Mouse (Mus musculus): ENCODE measurements at regions not wholly inside any gene's neighbourhood (a gene's known extent, or its start where the extent isn't known, plus 50 kb on each side); places are given as distances from the start of the nearest gene placed in this dataset.

DNA sequence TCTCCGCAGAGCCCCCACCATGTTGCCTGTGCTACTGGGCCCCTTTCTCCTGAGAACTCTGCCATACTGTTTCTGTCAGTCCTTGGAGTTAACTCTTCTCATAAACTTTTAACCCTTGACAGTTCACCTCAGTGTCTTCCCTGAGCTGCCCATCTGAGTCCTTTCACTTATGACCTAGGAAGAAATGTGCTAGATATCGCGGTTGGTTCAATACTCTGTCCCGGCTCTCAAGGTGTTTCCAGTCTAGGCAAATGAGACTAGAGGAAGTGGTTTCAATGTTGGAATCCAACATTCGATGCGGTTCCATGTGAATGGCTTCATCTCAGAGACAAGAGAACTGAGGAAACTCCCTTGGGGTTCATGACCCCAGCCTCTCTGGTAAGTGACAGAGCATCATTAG, 176.1 kb downstream of the Clic5 start:
- no peak for ATAC-seq (replicated peaks; ENCODE audit: low FRiP score, low TSS enrichment, low read depth)
- H3K27me3 ChIP-seq (replicated peaks; ENCODE audit: control insufficient read depth, insufficient read depth, low read length): no peaks in the 10 kb centered on the region
- no peak overlapping the region for H3K27ac ChIP-seq (ENCODE audit: low read depth)
- no peak overlapping the region for H3K4me3 ChIP-seq (ENCODE audit: low read depth, low read length)
- peaks cover 7% of the 10 kb centered on the region; the same call in 1 of the 2 replicates for H3K4me1 ChIP-seq (replicated peaks; ENCODE audit: control insufficient read depth, insufficient read depth, low read length)
- no peaks in the 10 kb centered on the region for H3K36me3 ChIP-seq (ENCODE audit: control insufficient read depth, insufficient read depth, low read length)
- no peaks in the 10 kb centered on the region for H3K9me3 ChIP-seq (ENCODE audit: control insufficient read depth, low read length)
- 92% methylated on average over 6 of the region's 6 CpGs for WGBS
- H3K9ac ChIP-seq (ENCODE audit: low read length): no peak overlapping the region
- no peak overlapping the region for H3K4me2 ChIP-seq (ENCODE audit: low read length)
- DNase-seq (ENCODE audit: low spot score): no peak

- H3K9ac ChIP-seq (ENCODE audit: low read length): no peak overlapping the region
- DNase-seq (ENCODE audit: low spot score) (no peak), ATAC-seq (replicated peaks; ENCODE audit: low FRiP score, low TSS enrichment, low read depth) (no peak)
- H3K4me1 ChIP-seq (replicated peaks; ENCODE audit: control insufficient read depth, insufficient read depth, low read length): peaks cover 7% of the 10 kb centered on the region; the same call in 1 of the 2 replicates
- H3K27me3 ChIP-seq (replicated peaks; ENCODE audit: control insufficient read depth, insufficient read depth, low read length): no peaks in the 10 kb centered on the region
- WGBS: 41% methylated on average over 8 of the region's 8 CpGs
- H3K4me3 ChIP-seq (ENCODE audit: low read depth, low read length): no peak overlapping the region
- H3K36me3 ChIP-seq (ENCODE audit: control insufficient read depth, insufficient read depth, low read length): no peaks in the 10 kb centered on the region
- H3K4me2 ChIP-seq (ENCODE audit: low read length): no peak overlapping the region
- no peak overlapping the region for H3K27ac ChIP-seq (ENCODE audit: low read depth)
- no peaks in the 10 kb centered on the region for H3K9me3 ChIP-seq (ENCODE audit: control insufficient read depth, low read length)
Measured at GRCm38 (mm10) chr17:44366438-44366837, 178.1 kb downstream of the Clic5 start.

DNA sequence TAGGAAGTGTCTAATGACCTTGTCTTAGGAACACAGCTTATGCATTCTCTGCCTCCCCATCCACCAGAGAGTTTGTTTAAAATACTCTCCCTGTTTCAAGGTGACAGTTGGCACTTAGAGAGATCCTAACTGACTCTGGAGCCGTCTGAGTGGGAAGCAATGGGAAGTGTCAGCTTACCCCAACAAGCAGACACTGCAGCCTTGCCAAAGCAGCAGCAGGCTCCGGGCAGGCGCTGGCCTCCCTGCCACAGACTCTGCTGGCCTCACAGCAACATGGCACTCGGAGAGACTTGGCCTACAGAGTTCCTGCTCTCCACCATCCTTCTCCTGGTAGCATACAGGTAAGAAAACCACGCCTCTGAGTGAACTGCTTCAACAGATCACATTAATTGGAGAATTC, 179.2 kb downstream of the Clic5 start:
- no peak overlapping the region for H3K4me3 ChIP-seq (ENCODE audit: low read depth, low read length)
- no peak overlapping the region for H3K9ac ChIP-seq (ENCODE audit: low read length)
- WGBS: 33% methylated on average over 5 of the region's 5 CpGs
- H3K27ac ChIP-seq (ENCODE audit: low read depth): no peak overlapping the region
- no peaks in the 10 kb centered on the region for H3K36me3 ChIP-seq (ENCODE audit: control insufficient read depth, insufficient read depth, low read length)
- H3K4me2 ChIP-seq (ENCODE audit: low read length): no peak overlapping the region
- no peaks in the 10 kb centered on the region for H3K9me3 ChIP-seq (ENCODE audit: control insufficient read depth, low read length)
- no peak for ATAC-seq (replicated peaks; ENCODE audit: low FRiP score, low TSS enrichment, low read depth)
- DNase-seq (ENCODE audit: low spot score): no peak
- no peaks in the 10 kb centered on the region for H3K27me3 ChIP-seq (replicated peaks; ENCODE audit: control insufficient read depth, insufficient read depth, low read length)
- H3K4me1 ChIP-seq (replicated peaks; ENCODE audit: control insufficient read depth, insufficient read depth, low read length): peaks cover 7% of the 10 kb centered on the region; the same call in 1 of the 2 replicates

GRCm38 (mm10) chr17:44370966-44371465, 182.6 kb downstream of the Clic5 start:
- 80% methylated on average over 3 of the region's 3 CpGs for WGBS
- DNase-seq (ENCODE audit: low spot score) (no peak), ATAC-seq (replicated peaks; ENCODE audit: low FRiP score, low TSS enrichment, low read depth) (no peak)
- H3K4me3 ChIP-seq (ENCODE audit: low read depth, low read length): no peak overlapping the region
- no peak overlapping the region for H3K9ac ChIP-seq (ENCODE audit: low read length)
- no peak overlapping the region for H3K27ac ChIP-seq (ENCODE audit: low read depth)
- no peaks in the 10 kb centered on the region for H3K36me3 ChIP-seq (ENCODE audit: control insufficient read depth, insufficient read depth, low read length)
- peaks cover 7% of the 10 kb centered on the region; the same call in 1 of the 2 replicates for H3K4me1 ChIP-seq (replicated peaks; ENCODE audit: control insufficient read depth, insufficient read depth, low read length)
- no peaks in the 10 kb centered on the region for H3K9me3 ChIP-seq (ENCODE audit: control insufficient read depth, low read length)
- H3K4me2 ChIP-seq (ENCODE audit: low read length): no peak overlapping the region
- no peaks in the 10 kb centered on the region for H3K27me3 ChIP-seq (replicated peaks; ENCODE audit: control insufficient read depth, insufficient read depth, low read length)

GRCm38 (mm10) chr17:44371620-44372019, 183.2 kb downstream of the Clic5 start:
- peaks cover 2% of the 10 kb centered on the region; the same call in 1 of the 2 replicates for H3K4me1 ChIP-seq (replicated peaks; ENCODE audit: control insufficient read depth, insufficient read depth, low read length)
- ATAC-seq (replicated peaks; ENCODE audit: low FRiP score, low TSS enrichment, low read depth) (no peak), DNase-seq (ENCODE audit: low spot score) (no peak)

GRCm38 (mm10) chr17:44373744-44374456, 185.5 kb downstream of the Clic5 start:
- Histone ChIP-seq H3K4me3 (ENCODE audit: low read depth, low read length) (no peak overlapping the region), H3K27me3 (replicated peaks; ENCODE audit: control insufficient read depth, insufficient read depth, low read length) (no peaks in the 10 kb centered on the region), H3K36me3 (ENCODE audit: control insufficient read depth, insufficient read depth, low read length) (no peaks in the 10 kb centered on the region), H3K9me3 (ENCODE audit: control insufficient read depth, low read length) (no peaks in the 10 kb centered on the region), H3K27ac (ENCODE audit: low read depth) (no peak overlapping the region), H3K4me2 (ENCODE audit: low read length) (no peak overlapping the region), H3K4me1 (replicated peaks; ENCODE audit: control insufficient read depth, insufficient read depth, low read length) (no peaks in the 10 kb centered on the region; the same call in 1 of the 2 replicates), H3K9ac (ENCODE audit: low read length) (no peak overlapping the region)
- DNase-seq (ENCODE audit: low spot score) (no peak), ATAC-seq (replicated peaks; ENCODE audit: low FRiP score, low TSS enrichment, low read depth) (no peak)
- WGBS: 59% methylated on average over 8 of the region's 8 CpGs

More at GRCm38 (mm10) chr17:44371620-44372019, 183.2 kb downstream of the Clic5 start:
- H3K4me3 ChIP-seq (ENCODE audit: low read depth, low read length): no peak overlapping the region
- H3K9ac ChIP-seq (ENCODE audit: low read length): no peak overlapping the region
- H3K27me3 ChIP-seq (replicated peaks; ENCODE audit: control insufficient read depth, insufficient read depth, low read length): no peaks in the 10 kb centered on the region
- no peaks in the 10 kb centered on the region for H3K36me3 ChIP-seq (ENCODE audit: control insufficient read depth, insufficient read depth, low read length)
- H3K4me2 ChIP-seq (ENCODE audit: low read length): no peak overlapping the region
- no peak overlapping the region for H3K27ac ChIP-seq (ENCODE audit: low read depth)
- 55% methylated on average over 3 of the region's 3 CpGs for WGBS
- no peaks in the 10 kb centered on the region for H3K9me3 ChIP-seq (ENCODE audit: control insufficient read depth, low read length)

DNA sequence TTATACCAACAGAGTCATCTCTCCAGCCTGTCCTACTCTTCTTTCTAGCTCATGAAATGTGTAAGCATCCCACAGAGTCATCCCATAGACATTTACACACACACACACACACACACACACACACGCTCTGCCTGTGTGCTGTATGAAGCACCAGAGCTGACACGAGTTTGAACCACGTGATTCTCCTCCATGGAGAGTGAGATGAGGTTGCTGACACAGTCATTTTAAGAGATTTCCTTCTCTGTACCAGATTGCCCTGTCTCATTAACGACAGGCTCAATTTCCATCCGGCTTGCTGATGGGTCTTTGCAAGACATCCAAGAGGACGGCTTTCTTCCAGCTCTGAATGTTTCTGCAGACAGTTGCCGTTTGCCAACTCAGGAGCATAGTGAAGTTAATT, 190.0 kb downstream of the Clic5 start:
- Histone ChIP-seq H3K9me3 (ENCODE audit: control insufficient read depth, low read length) (no peaks in the 10 kb centered on the region), H3K27ac (ENCODE audit: low read depth) (no peak overlapping the region), H3K4me1 (replicated peaks; ENCODE audit: control insufficient read depth, insufficient read depth, low read length) (no peaks in the 10 kb centered on the region), H3K4me3 (ENCODE audit: low read depth, low read length) (no peak overlapping the region), H3K27me3 (replicated peaks; ENCODE audit: control insufficient read depth, insufficient read depth, low read length) (no peaks in the 10 kb centered on the region), H3K36me3 (ENCODE audit: control insufficient read depth, insufficient read depth, low read length) (no peaks in the 10 kb centered on the region), H3K9ac (ENCODE audit: low read length) (no peak overlapping the region), H3K4me2 (ENCODE audit: low read length) (no peak overlapping the region)
- 75% methylated on average over 7 of the region's 7 CpGs for WGBS
- ATAC-seq (replicated peaks; ENCODE audit: low FRiP score, low TSS enrichment, low read depth) (no peak), DNase-seq (ENCODE audit: low spot score) (no peak)

DNA sequence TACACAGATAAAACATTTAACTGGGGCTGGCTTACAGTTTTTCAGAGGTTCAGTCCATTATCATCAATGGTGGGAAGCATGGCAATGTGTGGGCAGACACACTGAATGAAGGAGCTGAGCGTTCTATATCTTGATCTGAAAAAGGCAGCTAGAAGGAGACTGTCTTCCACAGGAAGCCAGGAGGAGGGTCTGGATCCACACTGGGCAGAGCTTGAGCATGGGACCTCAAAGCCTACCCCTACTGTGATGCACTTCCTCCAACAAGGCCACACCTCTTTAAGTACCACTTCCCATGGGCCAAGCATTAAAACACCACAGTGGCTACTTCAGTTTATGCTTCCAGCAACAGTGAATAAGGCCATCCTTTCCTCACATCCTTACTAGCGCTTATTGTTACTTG, 200.5 kb downstream of the Clic5 start:
- no peak overlapping the region for H3K9ac ChIP-seq (ENCODE audit: low read length)
- no peak for DNase-seq (ENCODE audit: low spot score)
- ATAC-seq (replicated peaks; ENCODE audit: low FRiP score, low TSS enrichment, low read depth): no peak
- H3K27ac ChIP-seq (ENCODE audit: low read depth): no peak overlapping the region
- no peaks in the 10 kb centered on the region for H3K9me3 ChIP-seq (ENCODE audit: control insufficient read depth, low read length)
- H3K27me3 ChIP-seq (replicated peaks; ENCODE audit: control insufficient read depth, insufficient read depth, low read length): no peaks in the 10 kb centered on the region
- WGBS: 91% methylated on average over 2 of the region's 2 CpGs
- no peaks in the 10 kb centered on the region for H3K4me1 ChIP-seq (replicated peaks; ENCODE audit: control insufficient read depth, insufficient read depth, low read length)
- H3K4me2 ChIP-seq (ENCODE audit: low read length): no peak overlapping the region
- H3K36me3 ChIP-seq (ENCODE audit: control insufficient read depth, insufficient read depth, low read length): no peaks in the 10 kb centered on the region
- no peak overlapping the region for H3K4me3 ChIP-seq (ENCODE audit: low read depth, low read length)

GRCm38 (mm10) chr17:44397829-44398228, 209.4 kb downstream of the Clic5 start:
- H3K4me1 ChIP-seq (replicated peaks; ENCODE audit: control insufficient read depth, insufficient read depth, low read length): no peaks in the 10 kb centered on the region
- H3K4me3 ChIP-seq (ENCODE audit: low read depth, low read length): no peak overlapping the region
- no peak overlapping the region for H3K4me2 ChIP-seq (ENCODE audit: low read length)
- ATAC-seq (replicated peaks; ENCODE audit: low FRiP score, low TSS enrichment, low read depth): no peak
- H3K9ac ChIP-seq (ENCODE audit: low read length): no peak overlapping the region
- no peaks in the 10 kb centered on the region for H3K36me3 ChIP-seq (ENCODE audit: control insufficient read depth, insufficient read depth, low read length)
- WGBS: 83% methylated on average over 5 of the region's 5 CpGs
- no peak overlapping the region for H3K27ac ChIP-seq (ENCODE audit: low read depth)
- H3K9me3 ChIP-seq (ENCODE audit: control insufficient read depth, low read length): no peaks in the 10 kb centered on the region
- DNase-seq (ENCODE audit: low spot score): no peak
- no peaks in the 10 kb centered on the region for H3K27me3 ChIP-seq (replicated peaks; ENCODE audit: control insufficient read depth, insufficient read depth, low read length)
